Mouse (Mus musculus) layer of hippocampus, postnatal 14 days (tissue): ENCODE results near the gene E330021D16Rik. TPM values are rescaled to one million over a fixed set of nuclear protein-coding genes. Genes with fewer than 3 reads are reported as not detected.

Experiments used
- DNase-seq, 2 experiments: peaks; one replicate each; pipeline ENCODE4 v3.0.0; 2021 to 2022; ENCODE audit warnings: low spot score in 2 of 2, mixed read lengths in 1 of 2
- total RNA-seq, 2 experiments: library from RNA; stranded (reverse); gene quantifications; 2 replicates each; pipeline ENCODE4 v1.2.3; 2021

E330021D16Rik gene
- total RNA-seq, 2 experiments from 2014 or later: not detected

GRCm38 (mm10) chr6:136422084-136422853 lies 6.9 kb upstream of the E330021D16Rik start:
- peak; percentile 62 to 75 for DNase-seq

- DNase-seq: no peak
These were observed 5.7 kb upstream of the E330021D16Rik start for GRCm38 (mm10) chr6:136421059-136421458.

GRCm38 (mm10) chr6:136418889-136419835 lies 3.8 kb upstream of the E330021D16Rik start:
- no peak for DNase-seq

- DNase-seq: no peak
These were observed 3.0 kb upstream of the E330021D16Rik start for GRCm38 (mm10) chr6:136418333-136418848.

- DNase-seq: no peak
These were observed 2.5 kb upstream of the E330021D16Rik start for GRCm38 (mm10) chr6:136417864-136418263.

GRCm38 (mm10) chr6:136413856-136414362 lies 1.5 kb downstream of the E330021D16Rik start:
- no peak for DNase-seq

- DNase-seq: no peak
These were observed 7.7 kb downstream of the E330021D16Rik start for GRCm38 (mm10) chr6:136407608-136408192.

GRCm38 (mm10) chr6:136396860-136397259 lies 18.5 kb downstream of the E330021D16Rik start:
- DNase-seq: no peak

GRCm38 (mm10) chr6:136390262-136390661 lies 25.1 kb downstream of the E330021D16Rik start:
- DNase-seq: no peak

- no peak for DNase-seq
These were observed 30.1 kb downstream of the E330021D16Rik start for GRCm38 (mm10) chr6:136385287-136385686.

GRCm38 (mm10) chr6:136383218-136383617 lies 32.2 kb downstream of the E330021D16Rik start:
- no peak for DNase-seq

GRCm38 (mm10) chr6:136376097-136376496 lies 39.3 kb downstream of the E330021D16Rik start:
- DNase-seq: no peak

- peak in 1 of 2 experiments; percentile 27 for DNase-seq
These were observed 50.8 kb downstream of the E330021D16Rik start for GRCm38 (mm10) chr6:136364430-136365098.

GRCm38 (mm10) chr6:136364008-136364407 lies 51.4 kb downstream of the E330021D16Rik start:
- no peak for DNase-seq

GRCm38 (mm10) chr6:136363313-136363712 lies 52.1 kb downstream of the E330021D16Rik start:
- no peak for DNase-seq

GRCm38 (mm10) chr6:136358471-136358870 lies 56.9 kb downstream of the E330021D16Rik start:
- DNase-seq: no peak

GRCm38 (mm10) chr6:136353399-136354184 lies 61.8 kb downstream of the E330021D16Rik start:
- DNase-seq: peak; percentile 83 to 90
